Mouse (Mus musculus) neural tube, embryonic 11.5 days (tissue): ENCODE measurements at regions not wholly inside any gene's neighbourhood (a gene's known extent, or its start where the extent isn't known, plus 50 kb on each side); places are given as distances from the start of the nearest gene placed in this dataset.

Source experiments
- ATAC-seq: fragments of 200-750 bp; cut with Nextera tagmentation; 2 replicates; pipeline ENCODE4 v1.8.0; 2017; ENCODE audit warnings: moderate number of reproducible peaks, mild to moderate bottlenecking, moderate TSS enrichment, moderate library complexity; ENCODE audit not compliant: insufficient read depth, low FRiP score, low TSS enrichment
- DNase-seq: peaks from one replicate; pipeline ENCODE4 v3.0.0-alpha.2; 2015; ENCODE audit warnings: low spot score
- H3K27ac ChIP-seq: fragments of 300-500 bp; sonication (generic); 2 replicates; pipeline ENCODE4 v1.5.1; 2014; ENCODE audit warnings: low read depth, mild to moderate bottlenecking, low read length
- H3K27me3 ChIP-seq: fragments of 300-500 bp; sonication (generic); 2 replicates; pipeline ENCODE4 v1.6.1; 2014; ENCODE audit warnings: mild to moderate bottlenecking, low read length, mixed read lengths; ENCODE audit not compliant: control insufficient read depth, insufficient read depth
- H3K36me3 ChIP-seq: fragments of 300-500 bp; sonication (generic); 2 replicates; pipeline ENCODE4 v1.6.1; 2014; ENCODE audit warnings: mild to moderate bottlenecking, low read length, moderate library complexity, mixed read lengths; ENCODE audit not compliant: control insufficient read depth, insufficient read depth
- H3K4me1 ChIP-seq: fragments of 300-500 bp; sonication (generic); 2 replicates; pipeline ENCODE4 v1.6.1; 2014; ENCODE audit warnings: low read length, mixed read lengths; ENCODE audit not compliant: control insufficient read depth, insufficient read depth
- H3K4me2 ChIP-seq: fragments of 300-500 bp; sonication (generic); 2 replicates; pipeline ENCODE4 v1.6.1; 2014; ENCODE audit warnings: low read depth, mild to moderate bottlenecking, moderate library complexity
- H3K4me3 ChIP-seq: fragments of 300-500 bp; sonication (generic); 2 replicates; pipeline ENCODE4 v1.5.1; 2014; ENCODE audit warnings: low read depth, low read length
- H3K9ac ChIP-seq: fragments of 300-500 bp; sonication (generic); 2 replicates; pipeline ENCODE4 v1.6.1; 2014; ENCODE audit warnings: mild to moderate bottlenecking, low read length
- H3K9me3 ChIP-seq: fragments of 300-500 bp; sonication (generic); 2 replicates; pipeline ENCODE4 v1.6.1; 2016; ENCODE audit warnings: low read length; ENCODE audit not compliant: control insufficient read depth
- WGBS: fragments of 180-500 bp; shearing (Covaris S2); extraction: QIAGEN DNeasy Blood & Tissue Kit; methylation state at CpG from one replicate; pipeline ENCODE4 v1.1.7; 2014; 5-methylcytosine and 5-hydroxymethylcytosine counted together

DNA sequence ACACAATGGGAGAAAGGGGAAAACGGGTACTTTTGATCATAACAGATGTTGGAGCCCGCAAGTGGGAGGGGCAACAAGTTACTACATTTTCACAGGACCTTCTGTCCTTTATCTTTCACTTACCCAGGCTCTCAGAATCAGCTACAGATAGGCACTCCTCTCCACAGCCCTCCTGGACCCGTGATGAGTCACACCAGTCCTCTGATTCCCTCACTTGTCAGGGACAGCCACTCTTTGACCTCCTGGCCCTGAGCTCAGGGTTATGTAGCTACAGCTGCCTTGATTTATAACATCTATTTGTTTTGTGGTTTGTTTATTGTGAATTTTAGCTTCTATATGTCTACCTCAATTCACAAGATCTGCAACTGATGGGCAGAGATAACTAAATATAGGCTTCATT lies 312.7 kb upstream of the Rora start:
- Histone ChIP-seq H3K27ac (no peak overlapping the region), H3K36me3 (no peaks in the 10 kb centered on the region), H3K4me2 (no peak overlapping the region), H3K4me1 (no peaks in the 10 kb centered on the region), H3K9me3 (no peaks in the 10 kb centered on the region), H3K9ac (no peak overlapping the region), H3K4me3 (no peak overlapping the region), H3K27me3 (no peaks in the 10 kb centered on the region)
- DNase-seq (no peak), ATAC-seq (no peak)
- WGBS, result 59% methylated on average over 3 of the region's 3 CpGs

DNA sequence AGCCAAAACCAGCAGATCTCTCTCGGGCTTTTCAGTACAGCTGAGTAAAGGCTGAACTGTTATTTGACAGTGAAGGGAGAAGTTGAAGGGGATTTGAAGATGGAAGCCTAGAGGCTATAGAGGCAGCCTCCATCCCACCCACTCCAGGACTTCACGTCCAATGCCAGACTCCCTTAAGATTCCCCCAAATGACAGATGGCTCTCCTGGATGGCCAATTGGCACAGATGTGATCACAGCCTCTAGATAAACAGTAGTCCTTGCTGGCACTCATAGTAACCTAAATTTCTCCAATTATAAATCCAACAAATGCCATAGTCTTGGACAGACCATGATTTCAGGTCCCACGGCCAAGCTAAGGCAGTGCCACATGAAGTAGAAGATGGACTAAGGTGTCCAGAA lies 312.1 kb upstream of the Rora start:
- Histone ChIP-seq H3K9ac (no peak overlapping the region), H3K4me1 (no peaks in the 10 kb centered on the region), H3K4me2 (no peak overlapping the region), H3K36me3 (no peaks in the 10 kb centered on the region), H3K9me3 (no peaks in the 10 kb centered on the region), H3K27ac (no peak overlapping the region), H3K27me3 (no peaks in the 10 kb centered on the region), H3K4me3 (no peak overlapping the region)
- WGBS, result 85% methylated on average over 3 of the region's 3 CpGs
- DNase-seq (no peak), ATAC-seq (no peak)

DNA sequence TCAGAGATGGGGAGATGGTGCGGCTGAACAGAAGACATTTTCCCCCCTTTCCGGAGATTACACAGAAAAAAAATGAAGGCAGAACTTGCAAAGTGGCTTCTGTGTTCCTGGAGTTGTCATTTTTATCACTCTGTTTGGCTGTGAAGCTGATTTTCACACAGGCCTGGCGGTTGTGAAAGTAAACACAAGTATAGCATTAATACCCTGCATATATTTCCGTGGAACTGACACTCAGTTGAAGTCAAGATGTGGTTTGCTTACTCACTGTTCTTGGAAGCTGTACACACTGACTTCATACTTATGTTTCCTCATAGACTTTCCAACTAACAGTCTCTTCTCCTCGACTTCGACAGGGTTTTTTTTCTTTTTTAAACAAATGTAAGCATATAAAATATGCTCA lies 306.2 kb upstream of the Rora start:
- 93% methylated on average over 6 of the region's 6 CpGs for WGBS
- Histone ChIP-seq H3K4me1 (no peaks in the 10 kb centered on the region), H3K36me3 (no peaks in the 10 kb centered on the region), H3K27me3 (no peaks in the 10 kb centered on the region), H3K4me2 (no peak overlapping the region), H3K4me3 (no peak overlapping the region), H3K9ac (no peak overlapping the region), H3K9me3 (no peaks in the 10 kb centered on the region), H3K27ac (no peak overlapping the region)
- DNase-seq, result no peak
- ATAC-seq, result no peak

DNA sequence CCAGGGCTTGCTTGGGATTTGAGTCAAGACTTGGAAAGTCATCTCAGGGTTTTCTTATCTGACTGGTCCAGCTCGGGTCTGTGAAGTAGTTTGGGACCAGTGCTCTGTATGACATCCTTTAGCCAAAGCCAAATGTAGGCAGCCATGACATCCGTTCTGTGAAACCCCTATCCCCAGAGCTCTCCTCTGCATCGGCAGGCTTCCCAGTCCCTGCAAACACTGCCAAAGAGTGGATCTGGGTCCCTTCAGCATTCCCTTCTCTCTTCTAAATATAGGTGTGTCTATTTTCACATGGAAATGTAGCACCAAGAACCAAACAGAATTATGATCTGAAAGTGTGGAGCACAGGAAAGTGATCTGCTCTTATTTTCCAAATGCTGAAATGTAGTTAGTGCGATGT lies 302.1 kb upstream of the Rora start:
- Histone ChIP-seq H3K36me3 (no peaks in the 10 kb centered on the region), H3K27ac (no peak overlapping the region), H3K4me2 (no peak overlapping the region), H3K9me3 (no peaks in the 10 kb centered on the region), H3K4me3 (no peak overlapping the region), H3K4me1 (no peaks in the 10 kb centered on the region), H3K27me3 (no peaks in the 10 kb centered on the region), H3K9ac (no peak overlapping the region)
- 89% methylated on average over 4 of the region's 4 CpGs for WGBS
- DNase-seq (no peak), ATAC-seq (no peak)

DNA sequence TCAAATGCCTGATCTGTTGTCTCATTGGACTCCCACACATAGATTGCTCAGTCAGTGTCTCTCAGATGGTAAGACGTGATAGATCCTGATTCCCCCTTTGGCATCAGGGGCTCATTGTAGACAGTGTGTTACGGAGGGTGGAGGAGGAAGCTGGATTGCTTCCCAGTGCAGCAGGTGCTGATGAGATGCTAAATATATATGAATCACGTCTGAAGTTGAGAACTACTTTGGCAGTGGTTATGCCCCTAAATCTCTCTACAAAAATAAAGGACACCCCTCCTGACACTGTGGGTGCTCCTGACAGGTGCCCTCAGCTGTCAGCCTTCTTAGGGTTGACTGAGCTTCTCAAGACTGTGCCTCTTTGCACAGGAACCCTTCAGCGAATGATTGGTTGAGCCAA lies 299.1 kb upstream of the Rora start:
- H3K36me3 ChIP-seq, result no peaks in the 10 kb centered on the region
- ATAC-seq (no peak), DNase-seq (no peak)
- H3K9me3 ChIP-seq, result no peaks in the 10 kb centered on the region
- no peaks in the 10 kb centered on the region for H3K4me1 ChIP-seq
- H3K4me2 ChIP-seq, result no peak overlapping the region
- H3K27ac ChIP-seq, result no peak overlapping the region
- 86% methylated on average over 4 of the region's 4 CpGs for WGBS
- H3K27me3 ChIP-seq, result no peaks in the 10 kb centered on the region
- H3K9ac ChIP-seq, result no peak overlapping the region
- no peak overlapping the region for H3K4me3 ChIP-seq

DNA sequence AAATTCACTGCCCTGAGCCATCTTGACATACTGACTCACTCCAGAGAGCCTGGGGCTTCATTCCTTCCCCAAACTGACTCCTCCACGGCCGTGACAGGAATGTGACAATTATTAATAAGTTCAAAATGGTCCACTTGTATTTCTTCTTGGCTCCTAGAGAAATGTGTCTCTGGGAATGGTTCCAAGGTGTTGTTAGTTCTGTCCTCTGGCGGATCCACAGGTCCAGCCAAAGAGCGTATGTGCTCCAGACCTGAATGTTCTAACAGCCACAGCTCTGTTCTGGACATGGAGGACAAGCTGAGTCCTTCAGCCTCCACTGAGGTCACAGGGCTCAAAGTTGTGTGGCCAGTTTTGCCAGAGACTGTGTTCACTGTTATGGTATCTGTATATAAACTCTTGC lies 297.5 kb upstream of the Rora start:
- Histone ChIP-seq H3K36me3 (no peaks in the 10 kb centered on the region), H3K4me1 (no peaks in the 10 kb centered on the region), H3K4me2 (no peak overlapping the region), H3K27me3 (no peaks in the 10 kb centered on the region), H3K27ac (no peak overlapping the region), H3K9ac (no peak overlapping the region), H3K9me3 (no peaks in the 10 kb centered on the region), H3K4me3 (no peak overlapping the region)
- DNase-seq (no peak), ATAC-seq (no peak)
- 86% methylated on average over 4 of the region's 4 CpGs for WGBS

DNA sequence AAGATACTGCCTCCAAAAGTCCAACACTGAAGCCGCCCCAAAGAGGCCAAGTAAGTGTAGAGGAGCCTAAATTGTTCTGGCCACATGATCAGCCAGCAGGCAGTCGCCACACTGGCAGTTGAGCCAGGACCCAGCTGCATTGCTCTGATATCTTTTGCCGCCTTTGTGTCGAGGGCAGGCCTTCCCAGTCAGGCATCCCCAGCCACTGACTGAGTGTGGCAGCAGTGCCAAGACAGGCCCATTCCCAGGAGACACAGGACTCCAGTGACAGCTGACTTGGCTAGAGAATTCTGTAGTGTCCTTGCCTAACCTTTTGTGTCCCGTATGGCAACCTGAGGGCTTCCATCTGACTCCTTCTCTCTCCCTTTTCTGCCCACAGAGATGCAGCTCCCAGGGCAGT lies 296.4 kb upstream of the Rora start:
- no peaks in the 10 kb centered on the region for H3K9me3 ChIP-seq
- H3K27ac ChIP-seq, result no peak overlapping the region
- H3K4me1 ChIP-seq, result no peaks in the 10 kb centered on the region
- no peak overlapping the region for H3K4me2 ChIP-seq
- no peak overlapping the region for H3K4me3 ChIP-seq
- H3K9ac ChIP-seq, result no peak overlapping the region
- DNase-seq, result no peak
- no peaks in the 10 kb centered on the region for H3K27me3 ChIP-seq
- 66% methylated on average over 5 of the region's 5 CpGs for WGBS
- H3K36me3 ChIP-seq, result no peaks in the 10 kb centered on the region
- no peak for ATAC-seq

DNA sequence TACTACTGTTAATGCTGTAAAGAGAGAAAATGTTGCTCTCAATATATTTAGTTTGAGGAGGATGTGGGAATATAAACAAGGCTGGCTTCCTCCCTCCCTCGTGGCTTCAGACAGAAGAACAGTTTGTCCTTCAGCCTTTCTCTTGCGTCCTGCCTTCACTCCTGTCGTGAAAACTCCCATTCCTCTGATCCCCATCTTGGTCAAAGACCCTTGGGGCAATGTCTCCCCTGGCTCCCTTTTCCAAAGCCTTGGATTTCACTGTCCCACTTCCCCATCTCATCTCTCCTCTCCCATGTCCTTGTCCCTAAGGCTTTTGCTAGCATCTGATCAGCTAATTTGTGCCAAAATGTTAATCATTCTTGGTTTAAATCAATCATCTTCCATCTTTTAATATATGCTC lies 286.6 kb upstream of the Rora start:
- H3K4me2 ChIP-seq, result no peak overlapping the region
- H3K36me3 ChIP-seq, result no peaks in the 10 kb centered on the region
- WGBS, result 81% methylated on average over 3 of the region's 3 CpGs
- ATAC-seq (no peak), DNase-seq (no peak)
- H3K27ac ChIP-seq, result no peak overlapping the region
- no peak overlapping the region for H3K9ac ChIP-seq
- H3K4me1 ChIP-seq, result no peaks in the 10 kb centered on the region
- no peak overlapping the region for H3K4me3 ChIP-seq
- no peaks in the 10 kb centered on the region for H3K9me3 ChIP-seq
- H3K27me3 ChIP-seq, result no peaks in the 10 kb centered on the region

DNA sequence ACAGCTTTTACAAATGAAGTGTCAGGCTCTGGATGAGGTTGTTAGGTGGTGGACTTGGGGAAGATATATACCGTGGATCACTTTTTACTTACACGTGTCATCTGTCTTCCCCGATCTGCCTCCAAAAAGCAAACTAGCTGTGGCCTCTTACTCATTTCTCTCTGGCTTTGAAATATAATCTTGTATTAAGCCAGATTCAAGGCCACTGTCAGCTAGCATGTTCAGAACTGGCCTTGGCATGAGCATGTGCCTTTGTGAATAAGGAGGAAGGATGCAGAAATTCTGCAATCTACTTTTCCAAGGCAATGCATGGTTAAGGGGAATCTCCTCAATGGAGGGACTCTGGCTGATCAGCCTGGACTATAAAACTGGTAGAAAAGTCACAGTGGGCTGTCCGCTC lies 286.0 kb upstream of the Rora start:
- Histone ChIP-seq H3K27me3 (no peaks in the 10 kb centered on the region), H3K9ac (no peak overlapping the region), H3K4me1 (no peaks in the 10 kb centered on the region), H3K27ac (no peak overlapping the region), H3K4me3 (no peak overlapping the region), H3K9me3 (no peaks in the 10 kb centered on the region), H3K4me2 (no peak overlapping the region), H3K36me3 (no peaks in the 10 kb centered on the region)
- no peak for ATAC-seq
- no peak for DNase-seq
- 90% methylated on average over 4 of the region's 4 CpGs for WGBS
